Mouse (Mus musculus): ENCODE measurements around the gene Ogdh. TPM values are rescaled to one million over a fixed set of nuclear protein-coding genes. Genes with fewer than 3 reads are reported as not detected.

The Ogdh gene
- polyA plus RNA-seq, 1 experiment from 2014 or later: 99.9 TPM

GRCm38 (mm10) chr11:6388726-6389413 is 97.4 kb downstream of the Ogdh start, which contains the start of gene Zmiz2:
Gene Zmiz2, plus strand, starts transcription at chr11:6389074.
- 8% methylated on average over 60 of the region's 60 CpGs for WGBS
- DNase-seq (ENCODE audit: low spot score): peak; percentile 96
- no peaks in the 10 kb centered on the region for H3K27me3 ChIP-seq (ENCODE audit: insufficient read depth, poor library complexity, severe bottlenecking)

GRCm38 (mm10) chr11:6389483-6389921 is 98.1 kb downstream of the Ogdh start:
- WGBS: 2% methylated on average over 42 of the region's 43 CpGs

More at GRCm38 (mm10) chr11:6388726-6389413, 97.4 kb downstream of the Ogdh start, which contains the start of gene Zmiz2:
- H3K9me3 ChIP-seq: no peaks in the 10 kb centered on the region
- peaks cover 34% of the 10 kb centered on the region for H3K4me1 ChIP-seq (replicated peaks)
- peak within 1 kb of the TSS; percentile 96 for H3K27ac ChIP-seq
- H3K36me3 ChIP-seq: peaks cover 31% of the 10 kb centered on the region
- H3K4me3 ChIP-seq: peak within 1 kb of the TSS; percentile 96

GRCm38 (mm10) chr11:6390376-6391053 is 99.1 kb downstream of the Ogdh start:
- DNase-seq (ENCODE audit: low spot score): no peak
- Histone ChIP-seq H3K4me1 (replicated peaks) (peaks cover 49% of the 10 kb centered on the region), H3K36me3 (peaks cover 47% of the 10 kb centered on the region), H3K27me3 (ENCODE audit: insufficient read depth, poor library complexity, severe bottlenecking) (no peaks in the 10 kb centered on the region), H3K27ac (peak overlapping the region; percentile 96; the same call in 1 of the 2 replicates), H3K4me3 (peak overlapping the region; percentile 96), H3K9me3 (no peaks in the 10 kb centered on the region)
- WGBS: 87% methylated on average over 8 of the region's 8 CpGs

More at GRCm38 (mm10) chr11:6389483-6389921, 98.1 kb downstream of the Ogdh start:
- peaks cover 37% of the 10 kb centered on the region for H3K36me3 ChIP-seq
- no peaks in the 10 kb centered on the region for H3K9me3 ChIP-seq
- H3K4me1 ChIP-seq (replicated peaks): peaks cover 39% of the 10 kb centered on the region
- H3K27ac ChIP-seq: peak overlapping the region; percentile 96
- peak; percentile 49 for DNase-seq (ENCODE audit: low spot score)
- no peaks in the 10 kb centered on the region for H3K27me3 ChIP-seq (ENCODE audit: insufficient read depth, poor library complexity, severe bottlenecking)
- H3K4me3 ChIP-seq: peak overlapping the region; percentile 96

GRCm38 (mm10) chr11:6391516-6392276 is 100.3 kb downstream of the Ogdh start:
- DNase-seq (ENCODE audit: low spot score): no peak
- Histone ChIP-seq H3K4me3 (no peak overlapping the region; the same call in 1 of the 2 replicates), H3K36me3 (peaks cover 59% of the 10 kb centered on the region), H3K9me3 (no peaks in the 10 kb centered on the region), H3K27ac (no peak overlapping the region), H3K4me1 (replicated peaks) (peaks cover 52% of the 10 kb centered on the region), H3K27me3 (ENCODE audit: insufficient read depth, poor library complexity, severe bottlenecking) (no peaks in the 10 kb centered on the region)
- WGBS: 92% methylated on average over 8 of the region's 8 CpGs

- 91% methylated on average over 6 of the region's 6 CpGs for WGBS
- Histone ChIP-seq H3K27me3 (ENCODE audit: insufficient read depth, poor library complexity, severe bottlenecking) (no peaks in the 10 kb centered on the region), H3K4me3 (no peak overlapping the region), H3K9me3 (no peaks in the 10 kb centered on the region), H3K36me3 (peaks cover 71% of the 10 kb centered on the region), H3K4me1 (replicated peaks) (peaks cover 52% of the 10 kb centered on the region), H3K27ac (no peak overlapping the region)
- no peak for DNase-seq (ENCODE audit: low spot score)
Observed at GRCm38 (mm10) chr11:6392857-6393256, 101.4 kb downstream of the Ogdh start.

GRCm38 (mm10) chr11:6393866-6394265 is 102.4 kb downstream of the Ogdh start:
- no peak overlapping the region for H3K27ac ChIP-seq
- no peak for DNase-seq (ENCODE audit: low spot score)
- peaks cover 48% of the 10 kb centered on the region for H3K4me1 ChIP-seq (replicated peaks)
- WGBS: 84% methylated on average over 1 of the region's 1 CpGs
- H3K27me3 ChIP-seq (ENCODE audit: insufficient read depth, poor library complexity, severe bottlenecking): no peaks in the 10 kb centered on the region
- peaks cover 81% of the 10 kb centered on the region for H3K36me3 ChIP-seq
- no peak overlapping the region for H3K4me3 ChIP-seq
- H3K9me3 ChIP-seq: no peaks in the 10 kb centered on the region

- no peaks in the 10 kb centered on the region for H3K9me3 ChIP-seq
- WGBS: 82% methylated on average over 5 of the region's 5 CpGs
- H3K4me3 ChIP-seq: no peak overlapping the region
- H3K27ac ChIP-seq: peak overlapping the region; percentile 64
- peaks cover 35% of the 10 kb centered on the region for H3K4me1 ChIP-seq (replicated peaks)
- H3K27me3 ChIP-seq (ENCODE audit: insufficient read depth, poor library complexity, severe bottlenecking): no peaks in the 10 kb centered on the region
- no peak for DNase-seq (ENCODE audit: low spot score)
- peaks cover 95% of the 10 kb centered on the region for H3K36me3 ChIP-seq
Observed at GRCm38 (mm10) chr11:6395565-6395964, 104.1 kb downstream of the Ogdh start.

GRCm38 (mm10) chr11:6398141-6398540 is 106.7 kb downstream of the Ogdh start:
- DNase-seq (ENCODE audit: low spot score): no peak
- Histone ChIP-seq H3K4me3 (no peak overlapping the region), H3K27ac (no peak overlapping the region), H3K27me3 (ENCODE audit: insufficient read depth, poor library complexity, severe bottlenecking) (no peaks in the 10 kb centered on the region), H3K4me1 (replicated peaks) (peaks cover 20% of the 10 kb centered on the region), H3K36me3 (peaks cover 96% of the 10 kb centered on the region), H3K9me3 (no peaks in the 10 kb centered on the region)
- 97% methylated on average over 10 of the region's 10 CpGs for WGBS

GRCm38 (mm10) chr11:6402515-6403510 is 111.4 kb downstream of the Ogdh start:
- Histone ChIP-seq H3K9me3 (no peaks in the 10 kb centered on the region), H3K4me3 (no peak overlapping the region), H3K27ac (no peak overlapping the region), H3K4me1 (replicated peaks) (peaks cover 24% of the 10 kb centered on the region), H3K36me3 (peaks cover 90% of the 10 kb centered on the region), H3K27me3 (ENCODE audit: insufficient read depth, poor library complexity, severe bottlenecking) (no peaks in the 10 kb centered on the region)
- peak; percentile 55 for DNase-seq (ENCODE audit: low spot score)
- 87% methylated on average over 19 of the region's 19 CpGs for WGBS

GRCm38 (mm10) chr11:6403830-6404405 is 112.5 kb downstream of the Ogdh start:
- Histone ChIP-seq H3K36me3 (peaks cover 79% of the 10 kb centered on the region), H3K9me3 (no peaks in the 10 kb centered on the region), H3K4me3 (no peak overlapping the region), H3K4me1 (replicated peaks) (peaks cover 24% of the 10 kb centered on the region), H3K27ac (no peak overlapping the region), H3K27me3 (ENCODE audit: insufficient read depth, poor library complexity, severe bottlenecking) (no peaks in the 10 kb centered on the region)
- DNase-seq (ENCODE audit: low spot score): no peak
- 93% methylated on average over 5 of the region's 5 CpGs for WGBS

- whole genome bisulfite sequencing: 92% methylated on average over 9 of the region's 9 CpGs
- peak overlapping the region; percentile 66; the same call in 1 of the 2 replicates for H3K27ac ChIP-seq
- H3K4me1 ChIP-seq (replicated peaks): peaks cover 24% of the 10 kb centered on the region
- no peaks in the 10 kb centered on the region for H3K27me3 ChIP-seq (ENCODE audit: insufficient read depth, poor library complexity, severe bottlenecking)
- no peak overlapping the region; the same call in 1 of the 2 replicates for H3K4me3 ChIP-seq
- H3K9me3 ChIP-seq: no peaks in the 10 kb centered on the region
- peaks cover 69% of the 10 kb centered on the region for H3K36me3 ChIP-seq
- no peak for DNase-seq (ENCODE audit: low spot score)
Observed at GRCm38 (mm10) chr11:6404699-6405566, 113.5 kb downstream of the Ogdh start.

Data from hindbrain, embryonic 10.5 days (tissue).